Mouse (Mus musculus): ENCODE results near the gene Glrx5.
A peak's percentile ranks its signal among the peaks of the same experiment; 100 is the strongest.

Gene Glrx5

GRCm38 (mm10) chr12:105034130-105034769 lies 1.8 kb downstream of the Glrx5 start:
- TF ChIP-seq GATA4 (IDR thresholded peaks at IDR 0.05; ENCODE audit: insufficient replicate concordance, low read length), result peak; percentile 47; the same call in 1 of the 2 replicates

DNA sequence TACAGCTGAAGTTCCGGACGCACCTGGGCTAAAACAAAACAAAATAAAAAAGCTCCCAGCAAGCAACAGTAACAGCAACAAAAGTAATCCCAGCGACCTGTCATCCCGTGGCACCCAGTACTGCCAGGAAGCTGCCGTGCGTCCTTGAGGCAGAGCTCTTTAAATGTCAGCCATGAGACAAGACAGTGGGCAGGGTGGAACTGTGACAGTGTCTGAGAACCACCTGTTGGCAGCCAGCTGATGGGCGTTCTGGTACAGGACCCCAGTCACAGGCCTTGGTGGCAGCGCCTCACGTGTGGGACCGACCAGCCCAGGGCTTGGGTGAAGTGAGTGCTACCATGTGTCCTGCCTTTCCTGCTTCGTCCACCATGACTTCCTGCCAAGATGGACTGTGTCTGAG lies 5.7 kb downstream of the Glrx5 start:
- no peak for TF ChIP-seq GATA4 (IDR thresholded peaks at IDR 0.05; ENCODE audit: insufficient replicate concordance, low read length)

- TF ChIP-seq GATA4 (IDR thresholded peaks at IDR 0.05; ENCODE audit: insufficient replicate concordance, low read length), result no peak
These were observed 6.4 kb downstream of the Glrx5 start for GRCm38 (mm10) chr12:105038918-105039317.

- no peak for TF ChIP-seq GATA4 (IDR thresholded peaks at IDR 0.05; ENCODE audit: insufficient replicate concordance, low read length)
These were observed 7.2 kb downstream of the Glrx5 start for GRCm38 (mm10) chr12:105039578-105040289.

- TF ChIP-seq GATA4 (IDR thresholded peaks at IDR 0.05; ENCODE audit: insufficient replicate concordance, low read length), result no peak
These were observed 8.5 kb downstream of the Glrx5 start for GRCm38 (mm10) chr12:105040950-105041349.

DNA sequence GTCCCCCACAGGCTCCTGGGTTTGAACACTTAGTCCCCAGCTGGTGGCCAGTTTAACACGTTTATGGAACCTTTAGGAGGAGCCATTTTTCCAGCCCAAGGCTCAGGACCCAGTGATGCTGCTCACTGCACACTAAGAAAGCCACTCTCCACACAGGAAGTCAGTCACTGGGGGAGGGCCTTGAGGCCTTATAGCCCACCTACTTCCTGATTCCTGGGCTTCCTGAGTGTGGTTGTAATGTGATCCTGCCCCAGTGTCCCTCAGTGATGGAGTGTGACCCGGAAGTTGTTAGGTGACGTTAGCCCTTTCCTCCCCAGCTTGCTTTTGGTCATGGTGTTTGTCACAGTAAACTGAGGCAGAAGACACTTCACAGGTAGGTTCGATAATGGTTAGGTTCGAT lies 10.6 kb downstream of the Glrx5 start:
- no peak for TF ChIP-seq GATA4 (IDR thresholded peaks at IDR 0.05; ENCODE audit: insufficient replicate concordance, low read length)

- TF ChIP-seq GATA4 (IDR thresholded peaks at IDR 0.05; ENCODE audit: insufficient replicate concordance, low read length), result no peak
These were observed 12.3 kb downstream of the Glrx5 start for GRCm38 (mm10) chr12:105044775-105045174.

- no peak for TF ChIP-seq GATA4 (IDR thresholded peaks at IDR 0.05; ENCODE audit: insufficient replicate concordance, low read length)
These were observed 15.9 kb downstream of the Glrx5 start for GRCm38 (mm10) chr12:105048301-105048863.

DNA sequence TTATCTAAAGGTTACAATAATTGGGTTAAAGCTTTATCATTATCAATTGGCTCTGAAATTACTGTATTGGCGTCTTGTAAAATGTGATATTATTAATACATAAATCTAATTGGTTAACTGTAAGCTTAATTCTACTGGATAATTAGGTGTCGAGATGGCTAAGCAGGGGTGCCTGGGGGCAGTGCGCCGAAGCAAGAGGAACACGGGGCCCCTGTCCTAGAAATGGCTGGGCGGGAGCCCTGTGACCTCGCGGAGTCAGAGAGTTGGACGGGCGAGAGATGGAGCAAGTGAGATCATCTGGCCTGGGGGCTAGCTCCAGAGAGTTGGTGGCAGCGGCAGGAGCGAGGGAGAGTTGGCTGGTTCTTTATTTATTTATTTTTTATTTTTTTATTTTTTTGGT lies 17.3 kb downstream of the Glrx5 start:
- no peak for TF ChIP-seq GATA4 (IDR thresholded peaks at IDR 0.05; ENCODE audit: insufficient replicate concordance, low read length)

GRCm38 (mm10) chr12:105050898-105051297 lies 18.4 kb downstream of the Glrx5 start:
- no peak for TF ChIP-seq GATA4 (IDR thresholded peaks at IDR 0.05; ENCODE audit: insufficient replicate concordance, low read length)

DNA sequence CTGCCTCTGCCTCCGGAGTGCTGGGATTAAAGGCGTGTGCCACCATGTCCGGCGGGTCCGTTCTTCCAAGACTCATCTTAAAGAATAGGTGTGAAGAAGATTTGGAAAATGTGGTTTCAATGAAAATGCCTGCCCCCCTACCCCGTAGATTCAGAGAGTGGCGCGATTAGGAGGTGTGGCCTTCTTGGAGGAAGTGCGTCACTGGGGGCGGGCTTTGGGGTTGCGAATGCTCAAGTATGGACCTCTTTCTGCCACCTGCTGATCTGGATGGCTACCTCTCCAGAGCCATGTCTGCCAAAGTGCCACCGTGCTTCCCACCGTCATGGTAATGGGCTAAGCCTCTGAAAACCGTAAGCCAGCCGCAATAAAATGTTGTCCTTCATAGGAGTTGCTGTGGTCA lies 21.6 kb downstream of the Glrx5 start:
- TF ChIP-seq GATA4 (IDR thresholded peaks at IDR 0.05; ENCODE audit: insufficient replicate concordance, low read length), result no peak

DNA sequence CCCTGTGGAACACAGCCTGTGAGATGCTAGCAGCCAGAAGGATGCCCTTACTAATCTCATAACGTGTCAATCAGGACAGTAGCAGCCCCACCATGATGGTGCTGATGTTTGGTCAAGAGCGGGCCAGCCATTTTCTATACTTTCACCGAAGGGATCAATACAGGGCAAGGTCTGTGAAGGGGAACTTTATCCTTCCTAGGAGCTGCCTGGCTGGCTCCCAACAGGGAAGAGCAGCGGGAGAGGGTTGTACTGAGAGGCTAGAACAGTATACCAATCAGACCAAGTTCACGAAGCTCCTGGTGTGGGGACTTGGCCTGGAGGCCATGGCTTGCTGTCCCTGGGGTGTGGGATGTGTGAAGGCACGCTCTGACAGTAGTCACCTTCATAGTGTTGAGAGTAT lies 22.8 kb downstream of the Glrx5 start:
- no peak for TF ChIP-seq GATA4 (IDR thresholded peaks at IDR 0.05; ENCODE audit: insufficient replicate concordance, low read length)

DNA sequence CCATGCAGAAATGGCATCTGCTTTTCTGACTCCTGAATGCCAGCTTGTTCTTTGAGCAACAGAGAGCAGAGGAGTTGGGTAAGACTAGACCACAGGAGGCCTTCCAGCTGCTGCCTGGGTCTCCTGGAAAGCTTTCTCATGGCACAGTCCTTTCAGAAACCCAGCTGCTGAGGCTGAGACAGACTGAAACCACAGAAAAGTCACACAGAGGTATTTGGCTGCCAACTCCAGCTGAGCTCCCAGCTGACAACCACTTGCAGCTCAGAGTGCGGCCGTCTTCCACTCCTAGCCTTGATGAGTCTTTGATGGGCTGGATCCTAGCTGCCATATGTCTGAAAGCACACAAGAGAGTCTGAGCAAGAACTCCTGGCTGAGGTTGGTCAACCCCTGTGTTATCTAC lies 27.5 kb downstream of the Glrx5 start:
- no peak for TF ChIP-seq GATA4 (IDR thresholded peaks at IDR 0.05; ENCODE audit: insufficient replicate concordance, low read length)

DNA sequence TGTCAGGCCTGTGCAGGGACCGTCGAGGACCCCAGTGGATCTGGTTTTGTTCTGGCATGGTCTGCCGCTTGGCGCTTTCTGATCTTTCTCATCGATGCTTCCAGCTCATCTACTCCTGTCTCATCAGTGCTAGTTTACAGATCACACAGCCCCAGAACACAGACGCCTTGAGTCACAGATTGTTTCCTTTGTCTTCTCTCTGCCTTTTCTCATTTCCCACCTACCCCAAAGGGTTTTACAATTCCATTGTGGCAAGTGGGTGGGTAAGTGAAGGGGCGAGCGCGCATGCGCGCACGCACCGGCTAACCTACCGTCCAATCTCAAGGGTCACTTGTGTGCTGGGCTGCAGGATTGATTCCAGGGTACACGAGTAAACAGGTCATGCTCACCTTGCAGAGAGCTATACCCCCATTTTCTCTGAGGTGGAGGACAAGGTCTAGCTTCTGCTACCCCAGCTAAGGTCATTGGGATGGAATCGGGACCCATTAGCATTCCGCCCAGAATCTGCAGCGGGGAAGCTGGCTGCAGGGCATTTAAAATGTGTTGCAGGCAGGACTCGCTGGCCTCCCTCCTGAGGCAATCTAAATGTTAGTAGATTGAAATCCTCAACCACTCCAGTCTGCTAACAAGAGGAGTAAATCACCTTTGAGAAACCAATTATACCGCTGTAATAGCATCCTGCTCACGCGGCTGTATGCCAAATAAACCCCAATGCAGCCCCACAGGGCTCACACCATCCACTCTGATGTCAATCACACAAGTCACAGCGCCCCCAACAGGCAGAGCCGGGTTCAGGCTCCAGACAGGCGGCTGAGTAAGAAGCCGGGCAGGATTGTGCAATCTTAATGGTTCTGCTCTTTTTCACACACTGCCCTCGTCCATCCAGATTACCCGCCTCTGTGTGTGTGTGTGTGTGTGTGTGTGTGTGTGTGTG lies 31.0 kb downstream of the Glrx5 start:
- no peak for TF ChIP-seq GATA4 (IDR thresholded peaks at IDR 0.05; ENCODE audit: insufficient replicate concordance, low read length)

DNA sequence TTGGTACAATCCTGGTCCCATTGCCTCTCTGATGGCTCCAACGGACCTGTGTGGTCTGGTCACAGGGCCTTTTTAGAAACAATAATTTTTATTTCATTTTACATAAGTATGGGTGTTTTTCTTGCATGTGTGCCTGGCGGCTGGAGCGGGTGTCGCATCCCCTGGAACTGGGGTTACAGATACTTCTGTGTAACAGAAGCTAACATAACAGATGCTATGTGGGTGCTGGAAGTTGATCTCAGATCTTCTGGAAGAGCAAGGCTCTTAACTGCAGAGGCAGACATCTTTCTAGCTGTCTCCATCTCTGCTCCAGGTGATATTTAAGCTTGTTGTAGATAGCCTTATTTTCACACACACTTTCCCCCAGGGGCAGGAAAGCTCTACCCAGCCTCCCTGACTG lies 31.7 kb downstream of the Glrx5 start:
- no peak for TF ChIP-seq GATA4 (IDR thresholded peaks at IDR 0.05; ENCODE audit: insufficient replicate concordance, low read length)

Measured in liver, adult (tissue).